Mouse (Mus musculus): Measurements from ENCODE around the gene Stmn1.

DNA sequence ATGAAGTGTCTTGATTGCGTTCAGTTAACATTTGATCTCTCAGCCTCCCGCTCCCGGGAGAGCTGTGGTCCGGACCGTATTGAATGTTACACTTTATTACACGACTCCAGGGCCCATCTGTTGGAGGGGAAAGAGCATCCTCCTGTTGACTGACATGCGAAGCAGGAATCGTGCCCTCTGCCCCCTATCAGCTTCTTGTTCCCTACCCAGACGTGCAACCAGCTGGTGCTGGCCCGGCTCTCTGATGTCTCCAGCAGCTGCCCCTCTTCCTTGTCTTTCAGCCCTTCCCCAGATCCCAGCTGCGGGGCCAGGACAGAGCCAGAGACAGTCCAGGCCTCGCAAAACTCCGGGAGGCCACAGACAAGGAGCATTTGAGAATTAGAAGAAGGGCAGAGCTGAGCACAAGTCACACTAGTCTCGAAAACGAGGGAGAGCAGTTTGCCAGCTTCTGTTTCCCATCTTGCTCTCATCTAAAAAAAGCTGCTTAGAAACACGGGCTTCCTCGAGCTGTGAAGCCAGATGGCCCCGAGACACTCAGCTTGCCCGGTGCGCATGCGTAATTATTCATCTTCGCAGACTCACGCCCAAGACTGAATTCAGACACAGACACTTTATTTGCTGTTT is 37.6 kb upstream of the Stmn1 start:
- TF ChIP-seq CTCF (IDR thresholded peaks at IDR 0.05; ENCODE audit: insufficient read depth, low read length) (no peak), POLR2A (IDR thresholded peaks at IDR 0.05; ENCODE audit: borderline replicate concordance, extremely low read depth, low read depth, low read length) (no peak)
